Mouse (Mus musculus) adrenal gland, adult (tissue): ENCODE measurements at regions not wholly inside any gene's neighbourhood (a gene's known extent, or its start where the extent isn't known, plus 50 kb on each side); places are given as distances from the start of the nearest gene placed in this dataset.
"Not testable (repeated sequence)": the region's sequence is repeated elsewhere in the genome, so short reads cannot be mapped to it uniquely, and the experiment has no call there.

Experiments used
- DNase-seq, 2 experiments: peaks; one replicate each; pipeline ENCODE4 v3.0.0; 2022 to 2023; ENCODE audit warnings: low spot score in 1 of 2; ENCODE audit not compliant: inconsistent age in 2 of 2

DNA sequence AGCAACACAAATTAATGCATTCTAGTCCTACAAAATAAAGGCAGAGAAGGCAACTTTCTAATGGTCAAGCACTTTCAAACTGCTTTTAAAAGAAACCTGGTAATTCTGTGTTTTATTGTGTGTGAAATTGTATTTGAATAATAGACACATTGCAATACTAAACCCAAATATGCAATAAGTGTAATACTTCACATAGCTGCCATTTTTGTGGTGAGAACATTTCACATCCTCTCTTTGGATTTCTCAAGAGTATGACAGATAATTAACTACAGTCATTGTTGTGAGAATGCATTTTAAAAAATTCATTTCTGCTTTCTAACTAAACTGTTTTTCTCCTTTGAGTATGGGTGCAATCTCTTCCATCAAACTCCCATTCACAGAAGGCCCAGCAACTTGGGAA lies 256.4 kb downstream of the Sema3d start:
- no peak for DNase-seq

DNA sequence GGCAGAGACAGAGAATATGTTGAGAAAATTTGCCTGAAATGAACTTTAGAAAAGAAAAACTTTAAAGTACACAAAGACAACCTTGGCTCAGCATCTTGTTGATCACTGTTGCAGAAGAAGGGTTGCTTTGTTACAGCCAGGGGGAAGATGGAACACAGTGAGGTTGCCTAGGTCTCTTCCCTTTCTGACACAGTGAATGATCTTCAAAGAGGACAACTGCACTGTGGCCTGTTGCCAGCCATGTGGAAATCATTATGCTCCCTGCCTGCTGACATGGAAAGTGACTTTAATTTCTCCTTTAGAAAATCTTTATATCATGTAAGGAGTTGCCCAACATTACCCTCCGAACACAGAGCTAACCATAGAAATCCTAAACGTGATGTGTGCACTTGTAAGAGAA lies 263.1 kb downstream of the Sema3d start:
- no peak for DNase-seq

DNA sequence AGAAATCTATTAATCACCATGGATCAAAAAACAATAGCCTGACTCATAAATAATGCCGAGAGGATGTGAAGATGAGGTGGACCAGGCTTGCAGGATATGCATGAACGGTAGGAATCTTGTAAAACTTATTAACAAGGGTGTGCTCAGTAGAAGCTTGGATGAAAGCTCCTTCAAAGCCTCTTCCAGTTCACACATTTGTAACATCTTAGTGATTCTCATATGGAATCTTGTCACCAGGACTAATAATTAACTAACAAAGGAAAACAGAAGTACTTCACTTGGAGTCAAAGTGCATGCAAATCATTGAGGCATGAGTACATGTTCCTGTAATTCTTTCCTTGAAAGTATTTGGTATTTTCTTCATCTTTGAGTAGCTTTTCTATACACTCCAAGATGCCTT lies 290.5 kb downstream of the Sema3d start:
- DNase-seq, result no peak

DNA sequence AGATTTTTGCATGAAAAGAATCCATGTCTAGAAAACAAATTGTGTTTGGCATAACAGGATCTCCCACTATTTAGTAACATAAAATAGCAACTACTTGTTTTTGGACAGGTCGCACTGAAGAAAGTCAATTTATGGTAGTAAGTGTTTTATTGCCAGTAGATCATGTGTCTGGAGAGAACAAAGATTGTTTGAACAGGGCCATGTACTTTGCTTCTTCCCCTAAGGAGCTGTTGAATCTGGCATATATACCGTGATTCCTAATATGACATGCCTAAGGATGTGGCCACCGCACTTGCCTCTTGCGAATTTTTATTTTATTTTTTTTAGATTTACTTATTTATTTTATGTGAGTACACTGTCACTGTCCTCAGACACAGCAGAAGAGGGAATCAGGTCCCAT lies 290.9 kb downstream of the Sema3d start:
- DNase-seq, result no peak

DNA sequence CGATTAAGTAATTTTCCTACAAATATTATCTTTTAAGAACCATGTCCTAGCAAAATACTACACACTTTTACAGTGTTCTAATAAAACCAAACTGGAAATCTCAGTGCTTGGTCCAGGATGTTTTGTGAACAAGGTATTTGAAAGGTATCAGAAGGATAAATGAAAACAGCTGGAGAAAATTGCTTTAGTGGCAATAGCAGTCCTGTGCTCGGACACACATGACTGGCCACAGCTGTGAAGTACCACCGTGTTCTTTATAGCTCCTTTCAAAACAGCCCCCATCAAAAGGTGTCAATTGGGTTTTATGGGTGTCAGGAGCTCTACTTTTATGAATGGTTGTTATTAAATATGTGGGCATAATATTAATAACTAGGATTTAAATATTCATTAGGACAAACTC lies 293.5 kb downstream of the Sema3d start:
- no peak for DNase-seq

DNA sequence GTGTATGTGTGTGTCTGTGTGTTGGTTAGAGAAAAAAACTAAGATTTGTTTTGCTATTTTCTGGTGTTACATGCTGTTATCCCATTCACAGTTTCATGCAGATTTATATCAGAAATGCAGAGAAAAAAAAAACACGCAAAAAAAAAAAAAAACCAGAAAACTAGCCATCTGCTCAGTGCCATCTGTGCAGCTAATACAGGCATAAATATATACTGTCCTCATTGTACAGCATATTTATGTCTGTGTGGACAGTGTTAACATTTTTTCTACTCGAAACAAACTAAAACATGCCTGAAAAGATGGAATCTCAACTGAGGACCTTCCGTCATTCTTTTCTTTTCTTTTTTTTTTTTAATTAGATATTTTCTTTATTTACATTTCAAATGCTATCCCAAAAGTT lies 331.7 kb downstream of the Sema3d start:
- DNase-seq, result no peak

DNA sequence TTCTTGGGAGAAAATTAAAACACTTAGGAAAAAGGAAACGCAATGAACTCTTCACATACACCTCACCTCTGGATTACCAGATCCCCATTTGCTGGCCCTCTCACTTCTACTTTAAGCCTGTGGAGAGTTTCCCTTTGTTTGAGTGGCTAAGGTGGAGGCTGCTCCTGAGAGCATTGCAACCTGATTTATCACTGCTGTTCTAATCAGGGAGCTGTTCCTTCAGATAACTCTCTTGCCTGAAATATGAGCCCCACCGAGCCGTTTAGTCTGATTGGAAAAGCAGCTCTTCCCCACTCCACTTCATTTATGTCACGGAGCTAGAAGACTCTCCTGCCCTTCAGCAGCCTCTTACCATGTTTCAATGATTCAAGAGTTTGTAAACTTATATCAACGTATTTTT lies 368.3 kb downstream of the Sema3d start:
- DNase-seq, result no peak

DNA sequence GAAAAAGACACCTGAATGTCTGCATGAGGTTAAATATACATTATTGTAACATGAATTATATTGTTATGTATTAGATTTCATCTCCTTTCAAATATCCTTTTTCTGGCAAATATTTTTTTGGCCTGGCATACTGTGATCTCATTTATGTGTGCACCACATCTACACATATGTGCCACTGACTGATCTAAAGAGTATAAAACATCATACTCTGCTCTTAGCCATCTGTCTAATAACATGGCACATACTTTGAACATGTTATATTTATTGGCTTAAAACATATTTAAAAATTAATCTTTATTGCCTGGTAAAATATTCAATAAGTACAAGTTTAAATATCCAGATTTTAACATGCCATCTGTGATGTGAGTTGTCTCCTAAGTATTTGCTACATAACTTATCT lies 365.6 kb upstream of the Sema3a start:
- no peak for DNase-seq

DNA sequence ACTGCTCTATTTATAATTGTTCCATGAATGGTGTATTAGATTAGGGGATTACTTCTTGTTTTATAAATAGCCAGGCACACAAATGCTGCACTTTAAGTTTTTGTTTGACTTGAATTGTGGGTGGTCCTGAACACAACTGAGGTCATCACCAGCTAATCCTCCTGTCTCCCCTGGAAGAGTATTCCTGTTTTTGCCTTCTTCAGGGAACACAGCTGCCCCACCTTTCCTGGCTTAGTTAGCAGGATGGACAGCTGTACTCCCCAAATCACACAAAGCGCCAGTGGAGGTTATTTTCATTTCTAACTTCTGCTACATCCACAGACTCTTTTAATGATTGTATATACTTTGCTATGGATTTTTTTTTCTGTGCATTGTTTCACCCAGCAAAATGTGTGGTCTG lies 357.8 kb upstream of the Sema3a start:
- DNase-seq, result no peak

DNA sequence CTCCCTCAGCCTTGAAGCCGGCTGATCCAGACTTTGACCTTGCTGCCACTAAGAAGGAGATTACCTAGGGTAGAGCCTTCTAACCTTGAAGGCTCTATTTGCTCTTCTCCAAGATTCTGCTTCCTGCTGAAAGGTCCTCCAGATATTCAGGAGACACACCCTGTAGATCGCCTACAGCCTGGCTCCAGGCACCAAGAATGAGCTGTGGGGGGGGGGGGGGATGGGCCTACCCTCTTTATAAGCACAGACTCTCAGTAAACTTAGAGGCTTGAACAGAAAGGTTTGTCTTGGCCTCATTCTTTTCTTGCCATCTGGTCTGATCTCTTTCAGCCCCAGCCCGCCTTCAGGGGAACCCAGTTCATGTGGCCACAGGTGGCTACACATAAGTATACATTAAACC lies 342.5 kb upstream of the Sema3a start:
- no peak for DNase-seq

DNA sequence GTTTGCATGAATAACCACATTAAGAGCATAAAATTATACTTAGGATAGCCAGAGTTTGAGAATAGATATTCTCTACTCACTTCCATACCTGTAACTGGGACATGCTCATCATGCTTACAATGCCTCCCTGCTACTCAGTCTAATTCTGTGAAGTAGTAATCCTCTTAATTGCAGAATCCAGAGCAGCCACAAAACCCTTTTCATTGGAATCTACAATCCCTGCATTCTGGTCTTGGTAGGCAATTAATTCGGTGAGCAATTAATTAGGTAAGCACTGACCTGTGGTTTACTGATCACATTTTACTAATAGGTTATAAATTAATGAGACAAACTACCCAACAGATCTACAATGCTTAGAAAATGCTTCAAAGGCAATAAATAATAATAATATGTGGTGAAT lies 316.5 kb upstream of the Sema3a start:
- DNase-seq, result no peak

DNA sequence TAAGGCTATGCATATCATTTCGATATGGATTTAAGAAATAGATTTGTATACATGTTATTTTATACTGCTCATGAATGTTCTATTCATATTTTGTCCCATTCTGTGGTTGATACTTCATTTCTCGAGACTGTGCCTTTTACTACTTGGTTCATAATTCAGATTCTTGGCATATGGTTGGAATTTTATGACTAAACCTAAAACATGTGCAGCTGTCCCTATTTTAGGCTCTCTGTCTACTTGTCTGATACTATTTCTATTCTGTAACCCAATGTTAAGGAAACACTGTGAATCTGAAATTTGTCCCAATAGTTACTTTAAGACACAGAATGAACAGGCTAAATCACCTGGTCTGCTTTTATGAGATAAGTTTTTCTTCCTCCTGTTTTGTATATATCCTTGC lies 315.3 kb upstream of the Sema3a start:
- no peak for DNase-seq

DNA sequence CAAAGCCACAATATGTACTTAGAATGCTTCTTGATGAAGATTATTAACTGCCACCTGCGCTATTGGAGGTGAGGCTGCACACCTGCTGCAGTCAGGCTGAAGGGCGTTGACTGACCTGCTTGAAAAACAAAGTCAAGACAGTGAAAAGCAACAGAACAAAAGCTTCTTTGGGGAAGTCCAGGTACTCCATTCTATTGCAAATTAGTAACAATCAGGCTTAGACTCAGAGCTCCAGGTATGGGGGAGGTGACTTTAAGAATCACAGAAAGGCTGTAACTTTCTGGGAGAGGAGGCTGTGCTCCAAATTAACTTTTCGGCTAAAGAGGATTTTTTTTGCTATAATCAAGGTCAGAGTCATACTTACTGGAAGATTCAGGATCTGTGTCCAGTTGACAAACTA lies 278.0 kb upstream of the Sema3a start:
- not testable (repeated sequence) for DNase-seq

DNA sequence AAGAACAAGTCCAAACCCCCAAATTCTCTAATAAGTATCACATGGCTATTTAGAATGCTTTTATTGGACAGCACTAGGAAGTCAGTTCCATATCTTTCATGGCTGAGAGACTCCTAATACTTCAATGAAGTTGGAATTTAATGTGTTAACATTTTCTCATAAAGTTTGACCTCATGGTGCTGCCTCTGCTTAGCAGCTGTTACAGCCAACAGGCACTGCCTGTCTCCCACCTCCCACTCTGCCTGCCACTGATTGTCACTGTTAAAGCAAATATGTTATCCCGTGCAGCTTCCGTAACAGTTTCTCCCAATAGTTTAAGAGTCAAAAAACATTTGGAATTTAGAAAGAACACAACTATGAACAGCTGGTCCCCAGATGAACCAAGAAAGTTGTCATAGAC lies 268.3 kb upstream of the Sema3a start:
- no peak for DNase-seq

DNA sequence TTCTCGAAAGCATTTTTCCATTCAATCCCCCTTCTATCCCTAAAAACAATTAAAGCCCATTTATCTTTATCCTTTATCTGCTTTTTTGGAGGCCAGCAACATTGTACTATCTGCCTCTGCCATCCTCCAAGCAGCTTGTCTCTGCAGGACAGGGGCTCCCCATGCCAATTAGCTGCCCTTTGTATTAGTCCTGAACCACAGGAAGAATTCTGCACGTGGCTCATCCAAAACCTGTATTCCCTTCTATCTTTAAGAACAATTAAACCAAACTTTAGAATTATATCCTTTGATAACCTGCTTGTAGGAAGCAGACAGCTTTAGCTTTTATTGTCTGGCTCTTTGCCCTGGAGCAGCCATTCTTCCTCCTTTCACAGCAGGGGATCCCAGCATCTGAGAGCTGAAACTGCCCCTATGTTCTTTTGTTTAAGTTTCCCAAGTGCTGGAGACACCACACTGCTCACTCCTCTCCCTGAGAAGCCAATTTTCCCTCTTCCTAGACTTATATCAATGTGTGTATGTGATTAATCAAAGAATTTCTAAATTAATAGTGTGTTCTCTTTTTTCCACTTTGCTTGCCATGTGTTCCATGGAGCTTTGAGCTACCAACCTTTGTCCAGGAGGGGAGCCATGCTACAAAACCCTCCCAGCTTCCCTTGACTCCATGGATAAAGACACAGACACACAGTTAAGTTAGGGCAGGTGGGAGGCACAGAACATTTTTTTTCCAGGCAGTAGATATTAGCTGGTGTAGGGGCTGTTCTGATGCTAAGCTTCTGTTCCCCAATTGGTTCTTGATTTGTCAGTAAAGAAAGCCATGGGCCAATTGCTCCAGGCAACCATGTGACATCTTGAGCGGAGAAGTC lies 256.6 kb upstream of the Sema3a start:
- DNase-seq, result no peak

DNA sequence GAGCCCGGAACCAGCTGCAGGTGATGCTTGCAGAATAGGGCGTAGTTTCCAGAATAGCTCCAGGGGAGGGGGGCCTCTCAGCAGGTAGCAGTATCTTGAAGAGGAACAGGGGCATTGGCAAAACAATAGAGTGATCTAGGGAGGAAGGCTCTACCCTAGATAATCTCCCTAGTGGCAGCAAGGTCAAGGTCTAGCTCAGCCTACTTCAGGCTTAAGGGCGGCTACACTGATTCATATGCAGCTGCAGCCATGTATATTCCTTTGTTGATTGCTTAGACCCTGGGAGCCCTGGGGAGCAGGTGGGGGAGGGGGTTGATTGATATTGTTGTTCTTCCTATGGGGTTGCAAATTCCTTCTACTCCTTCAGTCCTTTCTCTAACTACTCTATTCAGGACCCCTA lies 252.3 kb upstream of the Sema3a start:
- DNase-seq, result no peak

DNA sequence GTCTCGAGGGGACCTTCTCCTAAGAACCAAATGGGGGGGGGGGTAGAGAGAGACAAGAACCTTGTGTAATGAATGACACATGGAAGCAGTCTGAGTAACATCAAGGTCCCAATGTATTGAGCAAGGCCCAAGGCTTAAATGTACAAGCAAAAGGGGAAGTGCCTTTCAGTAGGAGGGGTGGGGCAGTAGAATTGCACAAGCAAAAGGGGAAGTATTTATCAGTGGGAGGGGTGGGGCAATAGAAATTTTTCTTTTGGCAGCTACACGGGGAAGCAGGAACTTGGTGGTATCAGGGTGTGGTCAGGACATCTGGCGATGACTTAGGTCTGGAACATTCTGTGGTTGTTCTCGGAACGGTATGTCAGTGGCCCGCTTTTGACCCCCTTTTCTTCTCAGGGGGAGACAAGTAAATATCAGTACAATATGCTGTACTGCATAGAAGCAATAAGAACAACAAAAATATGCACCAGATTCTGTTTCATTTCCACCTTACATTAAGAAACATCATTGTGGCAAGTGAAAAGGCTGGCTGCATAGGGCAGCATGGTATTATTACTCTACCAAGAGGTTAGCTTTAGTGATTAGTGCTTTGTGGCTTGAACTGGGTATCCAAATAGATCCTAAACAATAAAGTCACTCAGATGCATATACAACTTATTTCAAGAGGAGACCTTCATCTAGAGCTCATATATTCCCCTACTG lies 247.5 kb upstream of the Sema3a start:
- DNase-seq, result no peak

DNA sequence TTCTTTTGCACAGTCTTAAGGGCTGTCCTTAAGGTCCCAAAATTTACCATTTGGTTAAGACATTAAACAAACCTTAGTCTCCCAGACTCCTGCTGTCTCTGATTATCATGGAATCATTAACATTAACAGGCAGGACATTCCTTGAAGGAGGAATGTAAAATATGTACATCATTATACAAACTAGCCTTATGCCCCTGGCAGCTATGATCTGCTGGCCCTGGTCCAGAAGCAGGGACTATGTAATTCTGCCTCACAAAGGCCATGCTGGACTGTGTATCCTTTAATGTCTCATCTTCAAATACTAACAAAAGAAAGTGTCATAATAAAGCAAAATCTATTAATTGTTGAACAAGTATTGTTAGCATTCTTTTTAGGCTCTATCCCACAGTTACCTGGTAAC lies 232.9 kb upstream of the Sema3a start:
- DNase-seq, result no peak

DNA sequence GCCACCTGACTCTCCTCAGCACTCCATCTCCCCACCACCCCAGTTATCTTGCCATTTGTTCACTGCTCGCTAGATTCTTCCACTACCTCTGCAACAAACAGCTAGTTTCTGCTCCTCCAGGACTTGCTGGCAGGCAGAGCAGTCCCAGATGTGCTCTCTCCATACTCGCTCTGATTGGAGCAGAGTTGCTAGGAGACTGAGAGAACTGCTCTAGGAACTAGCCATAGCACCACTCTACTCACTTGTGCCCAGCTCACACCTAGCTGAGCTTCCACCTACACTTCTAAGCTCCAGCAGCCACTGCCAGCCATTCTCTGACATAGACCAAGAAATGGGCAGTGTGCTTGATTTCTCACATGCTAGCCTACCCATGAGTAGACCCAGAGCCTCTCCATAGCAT lies 230.6 kb upstream of the Sema3a start:
- no peak for DNase-seq

DNA sequence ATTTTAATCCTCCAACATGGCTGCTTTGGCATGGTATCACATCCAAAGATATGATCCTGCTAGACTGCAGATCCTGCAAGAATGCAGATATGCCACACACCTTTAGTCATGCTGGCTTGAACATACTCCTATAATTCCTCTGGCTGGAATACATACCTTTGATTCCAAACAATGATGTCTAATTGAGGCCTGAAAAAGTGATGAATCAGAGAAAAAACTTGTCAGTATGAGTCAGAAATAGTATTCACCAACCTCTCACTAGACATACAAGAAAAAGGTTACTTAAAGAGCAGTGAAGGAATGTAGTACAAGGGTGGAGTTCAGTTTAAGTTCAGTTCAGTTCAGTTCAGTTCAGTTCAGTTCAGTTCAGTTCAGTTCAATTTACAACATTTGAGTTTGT lies 214.5 kb upstream of the Sema3a start:
- DNase-seq, result no peak

DNA sequence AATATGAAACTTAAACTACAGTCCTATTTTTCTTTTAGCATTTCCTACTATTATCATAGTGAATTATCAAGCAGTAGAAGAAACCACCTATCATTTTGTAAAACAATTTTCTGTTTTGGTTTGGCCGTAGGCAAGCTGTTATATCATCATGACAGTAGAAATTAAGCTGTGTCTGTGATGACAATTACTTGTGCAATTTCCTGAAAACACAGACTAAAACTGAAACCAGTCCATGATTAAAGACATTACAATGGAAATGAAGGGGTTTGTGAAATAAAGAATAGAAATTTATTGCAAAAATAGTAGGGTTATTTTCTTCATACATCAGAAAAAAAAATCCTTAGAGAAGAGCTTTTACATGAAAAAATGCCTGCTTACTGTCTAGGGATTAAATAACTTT lies 210.8 kb upstream of the Sema3a start:
- no peak for DNase-seq

DNA sequence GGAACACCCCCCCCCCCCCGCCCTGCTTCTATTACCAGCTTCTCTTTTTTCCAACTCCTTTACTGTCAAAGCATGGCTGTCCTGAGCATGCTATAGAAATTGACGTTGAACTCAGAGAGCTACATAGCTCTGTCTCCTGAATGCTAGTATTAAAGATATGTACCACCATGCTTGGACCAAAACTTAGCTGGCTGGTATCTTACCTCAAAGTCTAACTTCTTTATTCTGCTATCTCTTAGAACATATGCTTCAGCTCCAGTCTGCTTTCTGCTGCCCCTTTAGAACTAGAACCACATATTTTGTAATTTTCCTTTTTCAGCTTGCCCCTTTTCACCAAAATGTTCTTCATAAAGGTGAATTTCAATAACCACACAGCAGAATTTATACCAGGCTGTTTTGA lies 205.9 kb upstream of the Sema3a start:
- DNase-seq, result no peak

DNA sequence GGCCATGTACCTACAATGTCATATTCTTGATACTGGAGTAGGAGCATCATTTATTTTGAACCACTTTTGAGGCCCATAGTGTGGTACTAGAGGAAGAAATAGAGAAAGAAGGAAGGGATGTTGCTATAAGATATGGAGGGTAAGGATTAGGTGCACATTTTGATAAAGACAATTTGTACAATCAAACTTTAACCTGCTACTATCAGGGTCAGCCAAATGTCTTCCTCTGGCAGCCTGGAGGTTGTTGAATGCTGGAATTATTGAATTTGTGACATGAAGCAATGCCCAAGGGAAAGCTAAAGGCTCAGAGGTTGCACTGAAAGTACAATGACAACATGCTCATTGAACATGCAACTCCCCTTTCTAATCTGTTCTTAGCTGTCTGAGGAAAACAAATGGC lies 202.3 kb upstream of the Sema3a start:
- no peak for DNase-seq
